Mouse (Mus musculus): ENCODE data around the gene Rhbdd1.

- TF ChIP-seq CTCF (IDR thresholded peaks at IDR 0.05; ENCODE audit: low read depth) (no peak), EP300 (IDR thresholded peaks at IDR 0.05; ENCODE audit: low read depth) (no peak)
These were observed 94.3 kb downstream of the Rhbdd1 start for GRCm38 (mm10) chr1:82410548-82410947.
